Mouse (Mus musculus): Measurements from ENCODE around the gene Nmnat2. TPM values are rescaled to one million over a fixed set of nuclear protein-coding genes. Genes with fewer than 3 reads are reported as not detected.

Nmnat2 gene
- polyA plus RNA-seq, 1 experiment from 2014 or later = 3.8 TPM

GRCm38 (mm10) chr1:153139635-153140034, 184.8 kb downstream of the Nmnat2 start:
- Histone ChIP-seq H3K9me3 (ENCODE audit: control insufficient read depth, low read length) (no peaks in the 10 kb centered on the region), H3K4me1 (replicated peaks; ENCODE audit: control insufficient read depth, insufficient read depth, low read length) (peaks cover 24% of the 10 kb centered on the region), H3K27ac (ENCODE audit: low read length) (peak overlapping the region; percentile 3), H3K9ac (ENCODE audit: low read length) (no peak overlapping the region), H3K4me3 (ENCODE audit: low read length) (no peak overlapping the region), H3K27me3 (ENCODE audit: control insufficient read depth, insufficient read depth, low read depth, low read length) (no peaks in the 10 kb centered on the region), H3K36me3 (ENCODE audit: control insufficient read depth, insufficient read depth, low read length) (no peaks in the 10 kb centered on the region), H3K4me2 (ENCODE audit: low read depth, low read length) (no peak overlapping the region)
- 45% methylated on average over 7 of the region's 7 CpGs for WGBS
- ATAC-seq (ENCODE audit: low read depth) = no peak

- Histone ChIP-seq H3K9me3 (ENCODE audit: control insufficient read depth, low read length) (no peaks in the 10 kb centered on the region), H3K9ac (ENCODE audit: low read length) (0 out of 2 replicates have a peak overlapping the region, but pooled peaks have one; percentile 10), H3K36me3 (ENCODE audit: control insufficient read depth, insufficient read depth, low read length) (no peaks in the 10 kb centered on the region), H3K4me1 (replicated peaks; ENCODE audit: control insufficient read depth, insufficient read depth, low read length) (peaks cover 22% of the 10 kb centered on the region), H3K27ac (ENCODE audit: low read length) (peak overlapping the region; percentile 90), H3K27me3 (ENCODE audit: control insufficient read depth, insufficient read depth, low read depth, low read length) (no peaks in the 10 kb centered on the region), H3K4me2 (ENCODE audit: low read depth, low read length) (no peak overlapping the region), H3K4me3 (ENCODE audit: low read length) (no peak overlapping the region)
- 0 out of 2 replicates have a peak, but pooled peaks have one; percentile 2 for ATAC-seq (ENCODE audit: low read depth)
- WGBS = 44% methylated on average over 11 of the region's 11 CpGs
Measured at GRCm38 (mm10) chr1:153140265-153140664, 185.5 kb downstream of the Nmnat2 start.

GRCm38 (mm10) chr1:153140747-153141228, 186.0 kb downstream of the Nmnat2 start:
- Histone ChIP-seq H3K9ac (ENCODE audit: low read length) (0 out of 2 replicates have a peak overlapping the region, but pooled peaks have one; percentile 23), H3K36me3 (ENCODE audit: control insufficient read depth, insufficient read depth, low read length) (no peaks in the 10 kb centered on the region), H3K9me3 (ENCODE audit: control insufficient read depth, low read length) (no peaks in the 10 kb centered on the region), H3K27me3 (ENCODE audit: control insufficient read depth, insufficient read depth, low read depth, low read length) (no peaks in the 10 kb centered on the region), H3K4me2 (ENCODE audit: low read depth, low read length) (no peak overlapping the region), H3K4me1 (replicated peaks; ENCODE audit: control insufficient read depth, insufficient read depth, low read length) (peaks cover 22% of the 10 kb centered on the region), H3K27ac (ENCODE audit: low read length) (peak overlapping the region; percentile 90), H3K4me3 (ENCODE audit: low read length) (no peak overlapping the region)
- ATAC-seq (ENCODE audit: low read depth) = peak; percentile 93
- 15% methylated on average over 8 of the region's 8 CpGs for WGBS

- no peak for ATAC-seq (ENCODE audit: low read depth)
- 54% methylated on average over 11 of the region's 11 CpGs for WGBS
- no peak overlapping the region for H3K27ac ChIP-seq (ENCODE audit: low read length)
Measured at GRCm38 (mm10) chr1:153144021-153144420, 189.2 kb downstream of the Nmnat2 start.

GRCm38 (mm10) chr1:153145791-153146190, 191.0 kb downstream of the Nmnat2 start:
- WGBS = 46% methylated on average over 5 of the region's 5 CpGs
- Histone ChIP-seq H3K27me3 (ENCODE audit: control insufficient read depth, insufficient read depth, low read depth, low read length) (no peaks in the 10 kb centered on the region), H3K4me2 (ENCODE audit: low read depth, low read length) (no peak overlapping the region), H3K4me1 (replicated peaks; ENCODE audit: control insufficient read depth, insufficient read depth, low read length) (peaks cover 7% of the 10 kb centered on the region), H3K9me3 (ENCODE audit: control insufficient read depth, low read length) (no peaks in the 10 kb centered on the region), H3K27ac (ENCODE audit: low read length) (no peak overlapping the region), H3K36me3 (ENCODE audit: control insufficient read depth, insufficient read depth, low read length) (peaks cover 6% of the 10 kb centered on the region), H3K4me3 (ENCODE audit: low read length) (no peak overlapping the region), H3K9ac (ENCODE audit: low read length) (no peak overlapping the region)
- ATAC-seq (ENCODE audit: low read depth) = no peak

More at GRCm38 (mm10) chr1:153144021-153144420, 189.2 kb downstream of the Nmnat2 start:
- Histone ChIP-seq H3K36me3 (ENCODE audit: control insufficient read depth, insufficient read depth, low read length) (peaks cover 2% of the 10 kb centered on the region; the same call in 1 of the 2 replicates), H3K4me3 (ENCODE audit: low read length) (no peak overlapping the region), H3K9me3 (ENCODE audit: control insufficient read depth, low read length) (no peaks in the 10 kb centered on the region), H3K4me2 (ENCODE audit: low read depth, low read length) (no peak overlapping the region), H3K9ac (ENCODE audit: low read length) (no peak overlapping the region), H3K27me3 (ENCODE audit: control insufficient read depth, insufficient read depth, low read depth, low read length) (no peaks in the 10 kb centered on the region), H3K4me1 (replicated peaks; ENCODE audit: control insufficient read depth, insufficient read depth, low read length) (peaks cover 20% of the 10 kb centered on the region)

GRCm38 (mm10) chr1:153152594-153152993, 197.8 kb downstream of the Nmnat2 start:
- Histone ChIP-seq H3K4me1 (replicated peaks; ENCODE audit: control insufficient read depth, insufficient read depth, low read length) (peaks cover 11% of the 10 kb centered on the region), H3K4me3 (ENCODE audit: low read length) (no peak overlapping the region), H3K36me3 (ENCODE audit: control insufficient read depth, insufficient read depth, low read length) (peaks cover 4% of the 10 kb centered on the region), H3K4me2 (ENCODE audit: low read depth, low read length) (no peak overlapping the region), H3K9ac (ENCODE audit: low read length) (no peak overlapping the region), H3K27me3 (ENCODE audit: control insufficient read depth, insufficient read depth, low read depth, low read length) (no peaks in the 10 kb centered on the region), H3K27ac (ENCODE audit: low read length) (peak overlapping the region; percentile 33; the same call in 1 of the 2 replicates), H3K9me3 (ENCODE audit: control insufficient read depth, low read length) (no peaks in the 10 kb centered on the region)
- ATAC-seq (ENCODE audit: low read depth) = 0 out of 2 replicates have a peak, but pooled peaks have one; percentile 29
- WGBS = 58% methylated on average over 7 of the region's 7 CpGs

- ATAC-seq (ENCODE audit: low read depth) = peak; percentile 67
- no peaks in the 10 kb centered on the region for H3K27me3 ChIP-seq (ENCODE audit: control insufficient read depth, insufficient read depth, low read depth, low read length)
- no peak overlapping the region for H3K9ac ChIP-seq (ENCODE audit: low read length)
- 46% methylated on average over 10 of the region's 10 CpGs for WGBS
- peaks cover 4% of the 10 kb centered on the region; the same call in 1 of the 2 replicates for H3K36me3 ChIP-seq (ENCODE audit: control insufficient read depth, insufficient read depth, low read length)
- no peaks in the 10 kb centered on the region for H3K9me3 ChIP-seq (ENCODE audit: control insufficient read depth, low read length)
- peak overlapping the region; percentile 27; the same call in 1 of the 2 replicates for H3K27ac ChIP-seq (ENCODE audit: low read length)
- H3K4me1 ChIP-seq (replicated peaks; ENCODE audit: control insufficient read depth, insufficient read depth, low read length) = peaks cover 11% of the 10 kb centered on the region
- no peak overlapping the region for H3K4me3 ChIP-seq (ENCODE audit: low read length)
- no peak overlapping the region for H3K4me2 ChIP-seq (ENCODE audit: low read depth, low read length)
Measured at GRCm38 (mm10) chr1:153153619-153154137, 198.9 kb downstream of the Nmnat2 start.

GRCm38 (mm10) chr1:153155364-153155763, 200.6 kb downstream of the Nmnat2 start:
- H3K27ac ChIP-seq (ENCODE audit: low read length) = no peak overlapping the region

GRCm38 (mm10) chr1:153157021-153157623, 202.3 kb downstream of the Nmnat2 start:
- 63% methylated on average over 5 of the region's 5 CpGs for WGBS
- no peak overlapping the region for H3K4me2 ChIP-seq (ENCODE audit: low read depth, low read length)
- peaks cover 8% of the 10 kb centered on the region for H3K4me1 ChIP-seq (replicated peaks; ENCODE audit: control insufficient read depth, insufficient read depth, low read length)
- no peaks in the 10 kb centered on the region for H3K9me3 ChIP-seq (ENCODE audit: control insufficient read depth, low read length)
- H3K27ac ChIP-seq (ENCODE audit: low read length) = no peak overlapping the region
- no peaks in the 10 kb centered on the region for H3K27me3 ChIP-seq (ENCODE audit: control insufficient read depth, insufficient read depth, low read depth, low read length)
- H3K36me3 ChIP-seq (ENCODE audit: control insufficient read depth, insufficient read depth, low read length) = no peaks in the 10 kb centered on the region
- ATAC-seq (ENCODE audit: low read depth) = no peak
- H3K4me3 ChIP-seq (ENCODE audit: low read length) = no peak overlapping the region
- no peak overlapping the region for H3K9ac ChIP-seq (ENCODE audit: low read length)

More at GRCm38 (mm10) chr1:153155364-153155763, 200.6 kb downstream of the Nmnat2 start:
- H3K9ac ChIP-seq (ENCODE audit: low read length) = no peak overlapping the region
- no peak overlapping the region for H3K4me2 ChIP-seq (ENCODE audit: low read depth, low read length)
- H3K4me3 ChIP-seq (ENCODE audit: low read length) = no peak overlapping the region
- WGBS = 65% methylated on average over 8 of the region's 8 CpGs
- H3K9me3 ChIP-seq (ENCODE audit: control insufficient read depth, low read length) = no peaks in the 10 kb centered on the region
- H3K4me1 ChIP-seq (replicated peaks; ENCODE audit: control insufficient read depth, insufficient read depth, low read length) = peaks cover 11% of the 10 kb centered on the region
- no peak for ATAC-seq (ENCODE audit: low read depth)
- H3K36me3 ChIP-seq (ENCODE audit: control insufficient read depth, insufficient read depth, low read length) = peaks cover 2% of the 10 kb centered on the region; the same call in 1 of the 2 replicates
- H3K27me3 ChIP-seq (ENCODE audit: control insufficient read depth, insufficient read depth, low read depth, low read length) = no peaks in the 10 kb centered on the region
